Mouse (Mus musculus): ENCODE measurements around the gene Bcr. TPM values are rescaled to one million over a fixed set of nuclear protein-coding genes. Genes with fewer than 3 reads are reported as not detected.

Bcr gene
- total and polyA plus RNA-seq, 3 experiments, result 0.71 TPM; not detected in 2

- Histone ChIP-seq H3K36me3 (replicated peaks) (peaks cover 63% of the 10 kb centered on the region), H3K9me3 (replicated peaks) (no peaks in the 10 kb centered on the region), H3K4me3 (ENCODE audit: low read depth, low read length) (no peak overlapping the region), H3K4me1 (ENCODE audit: insufficient read depth, low read depth, low read length) (peaks cover 7% of the 10 kb centered on the region; the same call in 1 of the 2 replicates), H3K27me3 (ENCODE audit: insufficient read depth, low read length) (no peaks in the 10 kb centered on the region)
- ATAC-seq (ENCODE audit: extremely low read depth, insufficient number of reproducible peaks, low FRiP score, poor library complexity, severe bottlenecking), result no peak
- DNase-seq (ENCODE audit: low spot score), result no peak
- TF ChIP-seq GATA2 (IDR thresholded peaks at IDR 0.05; ENCODE audit: borderline replicate concordance, low read depth, low read length) (no peak), TAL1 (conservative IDR thresholded peaks at IDR 0.05; ENCODE audit: low read depth, low read length) (no peak), CTCF (IDR thresholded peaks at IDR 0.05; ENCODE audit: low read depth, low read length) (no peak), GATA1 (IDR thresholded peaks at IDR 0.05; ENCODE audit: borderline replicate concordance, low read length) (no peak), POLR2AphosphoS5 (IDR thresholded peaks at IDR 0.05; ENCODE audit: insufficient replicate concordance, low read depth, low read length) (no peak)
These were observed 170.2 kb downstream of the Bcr start for GRCm38 (mm10) chr10:75230572-75230971.

- H3K9me3 ChIP-seq (replicated peaks), result no peaks in the 10 kb centered on the region
- H3K4me3 ChIP-seq (ENCODE audit: low read depth, low read length), result no peak overlapping the region
- TF ChIP-seq TAL1 (conservative IDR thresholded peaks at IDR 0.05; ENCODE audit: low read depth, low read length), result no peak
- no peak for TF ChIP-seq GATA1 (IDR thresholded peaks at IDR 0.05; ENCODE audit: borderline replicate concordance, low read length)
- TF ChIP-seq CTCF (IDR thresholded peaks at IDR 0.05; ENCODE audit: low read depth, low read length), result no peak
- TF ChIP-seq POLR2AphosphoS5 (IDR thresholded peaks at IDR 0.05; ENCODE audit: insufficient replicate concordance, low read depth, low read length), result no peak
- TF ChIP-seq GATA2 (IDR thresholded peaks at IDR 0.05; ENCODE audit: borderline replicate concordance, low read depth, low read length), result no peak
- DNase-seq (ENCODE audit: low spot score) (no peak), ATAC-seq (ENCODE audit: extremely low read depth, insufficient number of reproducible peaks, low FRiP score, poor library complexity, severe bottlenecking) (no peak)
- no peaks in the 10 kb centered on the region for H3K27me3 ChIP-seq (ENCODE audit: insufficient read depth, low read length)
- H3K4me1 ChIP-seq (ENCODE audit: insufficient read depth, low read depth, low read length), result peaks cover 5% of the 10 kb centered on the region; the same call in 1 of the 2 replicates
- peaks cover 68% of the 10 kb centered on the region for H3K36me3 ChIP-seq (replicated peaks)
These were observed 171.5 kb downstream of the Bcr start for GRCm38 (mm10) chr10:75231876-75232275.

GRCm38 (mm10) chr10:75232612-75233155 lies 172.3 kb downstream of the Bcr start:
- DNase-seq (ENCODE audit: low spot score), result no peak
- H3K27me3 ChIP-seq (ENCODE audit: insufficient read depth, low read length), result no peaks in the 10 kb centered on the region
- no peaks in the 10 kb centered on the region for H3K4me1 ChIP-seq (ENCODE audit: insufficient read depth, low read depth, low read length)
- TF ChIP-seq GATA2 (IDR thresholded peaks at IDR 0.05; ENCODE audit: borderline replicate concordance, low read depth, low read length) (no peak), POLR2AphosphoS5 (IDR thresholded peaks at IDR 0.05; ENCODE audit: insufficient replicate concordance, low read depth, low read length) (no peak), CTCF (IDR thresholded peaks at IDR 0.05; ENCODE audit: low read depth, low read length) (no peak), TAL1 (conservative IDR thresholded peaks at IDR 0.05; ENCODE audit: low read depth, low read length) (no peak), GATA1 (IDR thresholded peaks at IDR 0.05; ENCODE audit: borderline replicate concordance, low read length) (no peak)
- no peak overlapping the region for H3K4me3 ChIP-seq (ENCODE audit: low read depth, low read length)
- ATAC-seq (ENCODE audit: extremely low read depth, insufficient number of reproducible peaks, low FRiP score, poor library complexity, severe bottlenecking), result no peak
- no peaks in the 10 kb centered on the region for H3K9me3 ChIP-seq (replicated peaks)
- peaks cover 74% of the 10 kb centered on the region for H3K36me3 ChIP-seq (replicated peaks)

GRCm38 (mm10) chr10:75233489-75233888 lies 173.1 kb downstream of the Bcr start:
- H3K36me3 ChIP-seq (replicated peaks), result peaks cover 75% of the 10 kb centered on the region
- no peaks in the 10 kb centered on the region for H3K4me1 ChIP-seq (ENCODE audit: insufficient read depth, low read depth, low read length)
- H3K27me3 ChIP-seq (ENCODE audit: insufficient read depth, low read length), result no peaks in the 10 kb centered on the region
- ATAC-seq (ENCODE audit: extremely low read depth, insufficient number of reproducible peaks, low FRiP score, poor library complexity, severe bottlenecking), result no peak
- no peak overlapping the region for H3K4me3 ChIP-seq (ENCODE audit: low read depth, low read length)
- no peak for DNase-seq (ENCODE audit: low spot score)
- H3K9me3 ChIP-seq (replicated peaks), result no peaks in the 10 kb centered on the region
- TF ChIP-seq POLR2AphosphoS5 (IDR thresholded peaks at IDR 0.05; ENCODE audit: insufficient replicate concordance, low read depth, low read length) (no peak), GATA1 (IDR thresholded peaks at IDR 0.05; ENCODE audit: borderline replicate concordance, low read length) (no peak), CTCF (IDR thresholded peaks at IDR 0.05; ENCODE audit: low read depth, low read length) (no peak), TAL1 (conservative IDR thresholded peaks at IDR 0.05; ENCODE audit: low read depth, low read length) (no peak), GATA2 (IDR thresholded peaks at IDR 0.05; ENCODE audit: borderline replicate concordance, low read depth, low read length) (no peak)

Other genes with a start within 250 kb of the Bcr start
- not detected in 2 replicates for gene Gnaz, start 93.4 kb upstream of the Bcr start, total RNA-seq (2014; fragmentation: Nextera tagmentation)
- 0.11 TPM in 1 of 2 replicates, not detected in the other for gene Gnaz, start 93.4 kb upstream of the Bcr start, total RNA-seq (2017)
- 0.02 TPM in 2 replicates for gene Gnaz, start 93.4 kb upstream of the Bcr start, polyA plus RNA-seq (2012)
- gene Rsph14, start 28.0 kb upstream of the Bcr start, total RNA-seq (2014; fragmentation: Nextera tagmentation), result not detected in 2 replicates
- gene Rsph14, start 28.0 kb upstream of the Bcr start, total RNA-seq (2017), result 0.16 TPM in 1 of 2 replicates, not detected in the other
- not detected in 2 replicates for gene Rsph14, start 28.0 kb upstream of the Bcr start, polyA plus RNA-seq (2012)
- gene Rab36, start 23.5 kb upstream of the Bcr start, total RNA-seq (2014; fragmentation: Nextera tagmentation), result not detected in 2 replicates
- 0.05 and 0.17 TPM in 2 replicates for gene Rab36, start 23.5 kb upstream of the Bcr start, total RNA-seq (2017)
- gene Rab36, start 23.5 kb upstream of the Bcr start, polyA plus RNA-seq (2012), result 0.02 TPM in 1 of 2 replicates, not detected in the other
- 24.2 and 27.4 TPM in 2 replicates for gene Specc1l, start 151.5 kb downstream of the Bcr start, total RNA-seq (2014; fragmentation: Nextera tagmentation)
- 28.6 and 31.1 TPM in 2 replicates for gene Specc1l, start 151.5 kb downstream of the Bcr start, total RNA-seq (2017)
- gene Specc1l, start 151.5 kb downstream of the Bcr start, polyA plus RNA-seq (2012), result 5.8 and 6.6 TPM in 2 replicates

Data from G1E (cell line).